Mouse (Mus musculus) stomach, postnatal 0 days (tissue): ENCODE measurements at regions not wholly inside any gene's neighbourhood (a gene's known extent, or its start where the extent isn't known, plus 50 kb on each side); places are given as distances from the start of the nearest gene placed in this dataset.
"Not testable (repeated sequence)": the region's sequence is repeated elsewhere in the genome, so short reads cannot be mapped to it uniquely, and the experiment has no call there.

Source experiments
- ATAC-seq: fragments of 200-750 bp; cut with Nextera tagmentation; 2 replicates; pipeline ENCODE4 v1.8.0; 2017; ENCODE audit not compliant: low FRiP score, low TSS enrichment
- DNase-seq: peaks from one replicate; pipeline ENCODE4 v3.0.0-alpha.2; 2016; ENCODE audit warnings: low spot score
- H3K27ac ChIP-seq: fragments of 300-500 bp; sonication (generic); replicated peaks from 2 replicates; pipeline ENCODE4 v1.5.1; 2014; ENCODE audit warnings: mild to moderate bottlenecking, control low read depth
- H3K27me3 ChIP-seq: fragments of 300-500 bp; sonication (generic); 2 replicates; pipeline ENCODE4 v1.6.1; 2014; ENCODE audit warnings: low read length; ENCODE audit not compliant: control insufficient read depth, insufficient read depth
- H3K36me3 ChIP-seq: fragments of 300-500 bp; sonication (generic); 2 replicates; pipeline ENCODE4 v1.6.1; 2014; ENCODE audit warnings: low read length, mixed read lengths; ENCODE audit not compliant: control insufficient read depth, insufficient read depth
- H3K4me1 ChIP-seq: fragments of 300-500 bp; sonication (generic); replicated peaks from 2 replicates; pipeline ENCODE4 v1.6.1; 2014; ENCODE audit warnings: antibody characterized with exemption; ENCODE audit not compliant: control insufficient read depth, insufficient read depth
- H3K4me2 ChIP-seq: fragments of 300-500 bp; sonication (generic); replicated peaks from 2 replicates; pipeline ENCODE4 v1.6.1; 2014; ENCODE audit warnings: low read depth, mild to moderate bottlenecking, control low read depth, moderate library complexity
- H3K4me3 ChIP-seq: fragments of 300-500 bp; sonication (generic); 2 replicates; pipeline ENCODE4 v1.5.1; 2014; ENCODE audit warnings: low read depth, low read length, control low read depth
- H3K9ac ChIP-seq: fragments of 300-500 bp; sonication (generic); 2 replicates; pipeline ENCODE4 v1.6.1; 2014; ENCODE audit warnings: mild to moderate bottlenecking, low read length, control low read depth, mixed read lengths
- H3K9me3 ChIP-seq: fragments of 300-500 bp; sonication (generic); 2 replicates; pipeline ENCODE4 v1.6.1; 2016; ENCODE audit warnings: low read length; ENCODE audit not compliant: control insufficient read depth
- CTCF ChIP-seq: IDR thresholded peaks from 2 replicates; pipeline ENCODE4 v1.5.1; 2016; ENCODE audit warnings: antibody characterized with exemption, low read depth, mild to moderate bottlenecking, moderate library complexity
- EP300 ChIP-seq: optimal IDR thresholded peaks from 2 replicates; pipeline ENCODE3; 2016; ENCODE audit warnings: antibody characterized with exemption
- WGBS: fragments of 180-500 bp; shearing (Covaris S2); extraction: QIAGEN DNeasy Blood & Tissue Kit; methylation state at CpG from one replicate; pipeline ENCODE4 v1.1.7; 2014; 5-methylcytosine and 5-hydroxymethylcytosine counted together

DNA sequence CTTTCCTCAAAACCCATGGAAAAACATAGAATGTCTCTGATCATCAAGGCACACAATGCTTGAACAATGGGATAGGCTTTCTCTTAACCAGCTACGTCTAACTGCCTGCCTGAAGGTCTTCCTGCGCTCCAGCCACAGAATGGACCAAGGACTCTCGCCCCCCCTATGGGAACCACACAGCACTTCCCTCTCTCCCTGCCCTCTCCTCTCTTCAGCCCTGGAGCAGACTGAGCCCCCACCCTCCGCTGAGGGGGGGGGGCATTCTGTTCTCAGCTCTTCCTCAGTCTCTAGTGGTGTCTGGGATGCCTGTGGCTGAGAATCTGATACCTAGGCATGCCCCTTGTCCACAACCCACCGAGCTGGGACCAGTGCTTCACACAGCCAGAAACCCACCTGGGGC, 222.3 kb upstream of the Cntn5 start:
- ATAC-seq, result no peak
- Histone ChIP-seq H3K4me1 (no peaks in the 10 kb centered on the region), H3K27ac (no peak overlapping the region), H3K36me3 (no peaks in the 10 kb centered on the region), H3K9me3 (no peaks in the 10 kb centered on the region), H3K9ac (no peak overlapping the region), H3K4me3 (no peak overlapping the region), H3K4me2 (no peak overlapping the region), H3K27me3 (no peaks in the 10 kb centered on the region)
- 84% methylated on average over 5 of the region's 5 CpGs for WGBS
- no peak for DNase-seq
- no peak for TF ChIP-seq EP300
- no peak for TF ChIP-seq CTCF

DNA sequence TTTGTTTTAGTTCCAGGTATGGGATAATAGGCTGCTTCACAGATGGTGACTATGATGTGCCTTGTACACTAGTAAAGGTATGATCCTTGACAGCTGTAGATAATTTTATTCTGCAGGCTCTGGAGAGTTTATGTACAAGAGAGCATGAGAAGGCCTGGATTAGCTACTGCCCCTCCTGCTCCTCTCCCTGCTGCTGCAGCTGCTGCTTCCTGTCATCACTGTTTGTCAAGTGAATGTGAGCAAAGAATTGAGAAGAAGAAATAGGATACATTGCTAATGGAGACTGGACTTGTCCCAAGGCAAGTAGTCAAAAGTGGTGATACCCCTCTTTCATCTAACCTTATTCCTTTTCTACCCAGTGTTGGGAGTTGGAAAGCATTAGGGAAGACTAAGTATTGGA, 214.6 kb upstream of the Cntn5 start:
- no peaks in the 10 kb centered on the region for H3K4me1 ChIP-seq
- no peak overlapping the region for H3K9ac ChIP-seq
- H3K9me3 ChIP-seq, result no peaks in the 10 kb centered on the region
- H3K27ac ChIP-seq, result no peak overlapping the region
- no peak for DNase-seq
- TF ChIP-seq CTCF, result no peak
- no peak for TF ChIP-seq EP300
- no peaks in the 10 kb centered on the region for H3K27me3 ChIP-seq
- no peak overlapping the region for H3K4me2 ChIP-seq
- no peak overlapping the region for H3K4me3 ChIP-seq
- ATAC-seq, result no peak
- H3K36me3 ChIP-seq, result no peaks in the 10 kb centered on the region

DNA sequence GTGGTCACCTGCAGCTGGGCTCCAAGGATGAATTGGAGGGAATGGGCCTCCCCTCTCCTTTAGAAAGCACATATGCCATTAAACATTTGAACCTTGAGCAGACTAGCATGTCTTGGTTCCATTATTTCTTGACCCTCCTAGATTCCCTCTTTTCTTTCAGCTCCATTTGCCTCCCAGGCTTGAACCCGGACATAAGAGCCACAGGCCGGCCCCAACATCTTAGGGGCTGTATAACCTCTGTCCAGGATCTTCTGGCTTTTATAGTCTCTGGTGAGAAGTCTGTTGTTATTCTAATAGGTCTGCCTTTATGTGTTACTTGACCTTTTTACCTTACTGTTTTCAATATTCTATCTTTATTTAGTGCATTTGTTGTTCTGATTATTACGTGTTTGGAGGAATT, 203.3 kb upstream of the Cntn5 start:
- not testable (repeated sequence) for H3K4me2 ChIP-seq, DNase-seq, H3K9me3 ChIP-seq, ATAC-seq, H3K4me3 ChIP-seq, H3K27me3 ChIP-seq, H3K27ac ChIP-seq, H3K36me3 ChIP-seq, H3K4me1 ChIP-seq, H3K9ac ChIP-seq
- 89% methylated on average over 3 of the region's 3 CpGs for WGBS

DNA sequence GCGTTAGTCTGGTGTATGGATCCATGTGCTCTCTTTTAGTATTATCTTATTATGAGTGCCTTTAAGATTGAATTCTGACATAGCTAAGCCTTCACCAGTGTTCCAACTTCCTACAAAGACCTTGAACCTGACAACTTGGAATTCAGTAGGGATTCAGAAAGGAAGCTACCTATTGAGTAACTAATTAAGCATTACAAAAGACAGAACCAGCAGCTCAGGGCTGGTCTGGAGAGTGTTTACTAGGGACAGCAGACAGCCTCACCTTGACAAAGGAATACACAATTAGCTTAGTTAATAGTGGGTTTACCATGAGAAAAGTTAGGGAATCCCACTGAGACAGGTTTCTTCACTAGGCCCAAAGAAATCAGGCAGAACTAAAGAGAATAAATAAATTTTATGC, 202.6 kb upstream of the Cntn5 start:
- DNase-seq, H3K9ac ChIP-seq, ATAC-seq, H3K27me3 ChIP-seq, H3K4me1 ChIP-seq, H3K27ac ChIP-seq, H3K4me2 ChIP-seq, H3K9me3 ChIP-seq, H3K36me3 ChIP-seq, H3K4me3 ChIP-seq: not testable (repeated sequence)
- 100% methylated on average over 1 of the region's 1 CpGs for WGBS

DNA sequence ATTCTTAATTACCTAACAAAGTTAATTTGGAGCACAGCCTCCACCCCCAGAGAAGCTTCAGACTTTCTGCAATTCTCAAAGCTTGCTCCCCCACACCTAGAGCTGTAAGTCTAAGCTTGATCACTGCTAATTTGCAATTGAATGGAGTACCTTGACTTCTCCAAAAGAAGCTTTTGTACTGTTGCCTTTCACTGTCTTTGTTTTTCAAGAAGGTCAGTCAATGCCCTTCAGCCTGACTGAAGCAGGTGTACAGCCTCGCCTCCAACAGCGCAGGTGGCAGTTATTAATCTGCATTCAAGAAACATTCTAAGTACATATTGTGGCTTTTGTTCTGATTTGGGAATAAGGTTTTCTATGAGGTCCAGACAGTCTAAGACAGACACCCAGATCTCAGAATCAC, 201.7 kb upstream of the Cntn5 start:
- H3K9me3 ChIP-seq, result no peaks in the 10 kb centered on the region
- no peak overlapping the region for H3K4me3 ChIP-seq
- no peaks in the 10 kb centered on the region for H3K36me3 ChIP-seq
- no peaks in the 10 kb centered on the region for H3K27me3 ChIP-seq
- H3K27ac ChIP-seq, result no peak overlapping the region
- DNase-seq, result no peak
- WGBS, result 90% methylated on average over 2 of the region's 2 CpGs
- ATAC-seq, result no peak
- TF ChIP-seq CTCF (no peak), EP300 (no peak)
- H3K9ac ChIP-seq, result no peak overlapping the region
- no peaks in the 10 kb centered on the region for H3K4me1 ChIP-seq
- H3K4me2 ChIP-seq, result no peak overlapping the region

DNA sequence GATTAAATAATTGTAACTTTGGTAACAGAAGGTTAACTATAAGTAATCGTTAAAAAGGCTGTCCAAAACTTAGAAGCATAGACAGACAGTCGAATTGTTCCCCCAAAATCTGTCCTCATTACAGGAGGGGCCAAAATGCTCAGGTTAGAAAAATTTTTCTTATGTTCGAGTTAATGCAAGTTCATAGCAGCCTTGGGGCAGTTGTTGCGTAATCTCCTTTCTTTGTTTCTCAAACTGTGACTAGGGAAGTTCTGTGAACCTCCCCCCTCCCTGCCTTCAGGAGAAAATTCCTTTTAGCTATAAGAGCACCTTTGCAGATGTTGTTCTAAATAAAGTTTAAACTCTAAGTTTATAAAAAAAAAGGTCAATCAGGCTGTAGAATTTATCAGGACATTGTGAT, 198.9 kb upstream of the Cntn5 start:
- Histone ChIP-seq H3K36me3 (no peaks in the 10 kb centered on the region), H3K9ac (no peak overlapping the region), H3K9me3 (no peaks in the 10 kb centered on the region), H3K27me3 (no peaks in the 10 kb centered on the region), H3K4me2 (no peak overlapping the region), H3K27ac (no peak overlapping the region), H3K4me3 (no peak overlapping the region), H3K4me1 (no peaks in the 10 kb centered on the region)
- no peak for TF ChIP-seq EP300
- no peak for TF ChIP-seq CTCF
- no peak for DNase-seq
- ATAC-seq, result no peak
- WGBS, result 70% methylated on average over 4 of the region's 4 CpGs

DNA sequence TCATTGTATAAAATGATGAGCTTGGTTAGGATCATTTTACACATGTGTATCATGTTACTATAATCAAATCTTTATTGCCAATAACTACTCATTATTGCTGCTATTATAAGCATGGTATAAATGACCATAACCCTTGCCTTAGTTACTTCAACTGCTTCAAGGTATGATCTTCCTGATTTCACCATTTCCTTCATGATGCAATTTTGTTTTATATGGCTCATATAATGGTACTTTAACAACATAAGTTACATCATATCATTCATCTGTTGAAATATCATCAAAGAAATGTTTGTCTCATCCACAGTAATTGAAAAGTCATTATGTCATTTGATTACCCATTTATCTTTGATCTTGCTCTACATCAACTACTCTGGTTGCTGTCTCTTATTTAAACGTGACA, 188.3 kb upstream of the Cntn5 start:
- no peak overlapping the region for H3K9ac ChIP-seq
- no peak overlapping the region for H3K4me2 ChIP-seq
- WGBS, result 62% methylated on average over 1 of the region's 1 CpGs
- no peaks in the 10 kb centered on the region for H3K9me3 ChIP-seq
- TF ChIP-seq EP300 (no peak), CTCF (no peak)
- H3K4me1 ChIP-seq, result no peaks in the 10 kb centered on the region
- DNase-seq (no peak), ATAC-seq (no peak)
- H3K4me3 ChIP-seq, result no peak overlapping the region
- no peaks in the 10 kb centered on the region for H3K36me3 ChIP-seq
- no peak overlapping the region for H3K27ac ChIP-seq
- no peaks in the 10 kb centered on the region for H3K27me3 ChIP-seq

DNA sequence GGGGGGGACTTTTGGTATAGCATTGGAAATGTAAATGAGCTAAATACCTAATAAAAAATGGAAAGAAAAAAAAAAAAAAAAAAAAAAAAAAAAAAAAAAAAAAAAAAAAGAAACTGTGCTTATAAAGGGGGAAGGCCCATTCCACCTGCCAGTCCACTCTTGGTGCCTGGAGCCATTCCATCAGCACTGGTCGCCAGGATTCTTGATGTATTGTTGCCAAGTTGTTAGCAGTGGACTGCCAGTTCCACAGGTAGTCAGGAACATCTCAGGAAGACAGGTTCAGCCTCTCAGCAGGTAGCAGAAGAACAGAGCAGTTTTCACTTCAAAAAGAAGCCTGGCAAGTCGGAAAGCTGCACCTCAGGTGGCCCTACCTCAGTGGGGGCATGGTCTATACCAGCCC, 162.6 kb upstream of the Cntn5 start:
- DNase-seq, H3K4me2 ChIP-seq, ATAC-seq, H3K27me3 ChIP-seq, H3K9ac ChIP-seq, H3K9me3 ChIP-seq, H3K27ac ChIP-seq, H3K4me1 ChIP-seq, H3K4me3 ChIP-seq, H3K36me3 ChIP-seq: not testable (repeated sequence)
- 58% methylated on average over 2 of the region's 2 CpGs for WGBS
